Mouse (Mus musculus) kidney, adult 10 weeks (tissue): ENCODE results near the gene Mlph. TPM values are rescaled to one million over a fixed set of nuclear protein-coding genes. Genes with fewer than 3 reads are reported as not detected.

Experiments
- polyA plus RNA-seq: library from polyadenylated mRNA; stranded (reverse); fragments of 350-450 nt; fragmentation: Illumina TruSeq; extraction: RNeasy Lipid Tissue Mini Kit (QIAGEN cat#74804); gene quantifications from one replicate; pipeline ENCODE4 v1.2.3, GENCODE M21; 2014; ENCODE audit warnings: low read depth, low replicate concordance

The Mlph gene
- 1.8 TPM for polyA plus RNA-seq

GRCm38 (mm10) chr1:90914948-90915569 lies at the start of gene Mlph:
Gene Mlph (plus strand): TSS chr1:90915085.

GRCm38 (mm10) chr1:90952808-90953207 lies 37.9 kb downstream of the Mlph start, which contains the start of gene Prlh:
Gene Prlh (plus strand): TSS chr1:90953108.

GRCm38 (mm10) chr1:90969347-90969784 lies 54.5 kb downstream of the Mlph start, which contains the start of gene Rab17:
Gene Rab17 (minus strand): TSS chr1:90969661.

GRCm38 (mm10) chr1:90998268-90998890 lies 83.5 kb downstream of the Mlph start, which contains the start of gene Lrrfip1:
Gene Lrrfip1 (plus strand): TSS chr1:90998737.

Other genes with a start within 250 kb of the Mlph start
- gene Col6a3, start 71.1 kb upstream of the Mlph start, polyA plus RNA-seq, result 13.6 TPM
- gene Prlh, start 38.0 kb downstream of the Mlph start, polyA plus RNA-seq, result not detected
- gene Rab17, start 54.6 kb downstream of the Mlph start, polyA plus RNA-seq, result 2.3 TPM
- 34.3 TPM for gene Lrrfip1, start 83.7 kb downstream of the Mlph start, polyA plus RNA-seq
- not detected for gene Rbm44, start 230.0 kb downstream of the Mlph start, polyA plus RNA-seq